Mouse (Mus musculus) liver, embryonic 14.5 days (tissue): ENCODE data around the gene Cnga2.

ENCODE experiments used
- CTCF ChIP-seq: IDR thresholded peaks from 2 replicates; pipeline ENCODE4 v1.5.1; 2016; ENCODE audit warnings: antibody characterized with exemption, low read depth, control low read depth
- EP300 ChIP-seq: IDR thresholded peaks from 2 replicates; pipeline ENCODE4 v1.6.1; 2016; ENCODE audit warnings: antibody characterized with exemption, low read depth

- TF ChIP-seq CTCF (no peak), EP300 (no peak)
Measured at GRCm38 (mm10) chrX:71963275-71963912, 28.3 kb upstream of the Cnga2 start.
